Mouse (Mus musculus): ENCODE measurements at regions not wholly inside any gene's neighbourhood (a gene's known extent, or its start where the extent isn't known, plus 50 kb on each side); places are given as distances from the start of the nearest gene placed in this dataset.
A peak's percentile ranks its signal among the peaks of the same experiment; 100 is the strongest.

GRCm38 (mm10) chr8:103019121-103019520 is 233.7 kb upstream of the Cdh11 start:
- peak; percentile 55; the same call in 1 of the 2 replicates for ATAC-seq (ENCODE audit: borderline replicate concordance, extremely low read depth, low FRiP score, low TSS enrichment)
- no peak overlapping the region for H3K9ac ChIP-seq
- no peak overlapping the region for H3K4me3 ChIP-seq
- H3K4me1 ChIP-seq: peaks cover 9% of the 10 kb centered on the region; the same call in 1 of the 2 replicates
- 33% methylated on average over 4 of the region's 4 CpGs for WGBS
- H3K27me3 ChIP-seq: no peaks in the 10 kb centered on the region
- no peaks in the 10 kb centered on the region for H3K36me3 ChIP-seq
- H3K4me2 ChIP-seq: no peak overlapping the region
- H3K9me3 ChIP-seq: no peaks in the 10 kb centered on the region
- peak overlapping the region; percentile 35; the same call in 1 of the 2 replicates for H3K27ac ChIP-seq

DNA sequence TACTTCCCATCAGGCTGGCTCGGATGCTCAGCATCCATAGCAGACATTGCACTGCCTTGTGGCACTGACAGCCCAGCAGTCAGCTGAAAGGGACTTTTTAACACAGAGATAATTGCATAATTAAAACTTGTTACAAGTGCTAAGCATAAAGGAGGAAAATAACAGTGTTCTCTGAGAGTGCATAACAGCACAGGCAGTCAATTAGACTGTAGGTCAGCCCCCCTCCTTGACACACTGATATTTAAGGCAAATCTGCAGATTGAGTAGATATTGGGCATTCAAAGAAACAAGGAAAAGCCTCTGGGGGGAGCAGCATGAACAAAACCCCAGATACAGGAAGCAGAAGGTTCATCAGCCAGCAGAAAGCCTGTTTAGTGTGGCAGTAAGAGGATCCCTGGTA is 237.8 kb upstream of the Cdh11 start:
- WGBS: 63% methylated on average over 1 of the region's 1 CpGs
- no peaks in the 10 kb centered on the region for H3K36me3 ChIP-seq
- no peak for ATAC-seq (ENCODE audit: borderline replicate concordance, extremely low read depth, low FRiP score, low TSS enrichment)
- no peak overlapping the region for H3K27ac ChIP-seq
- no peak overlapping the region for H3K4me3 ChIP-seq
- H3K4me2 ChIP-seq: no peak overlapping the region
- H3K4me1 ChIP-seq: peaks cover 9% of the 10 kb centered on the region; the same call in 1 of the 2 replicates
- H3K9me3 ChIP-seq: no peaks in the 10 kb centered on the region
- H3K9ac ChIP-seq: no peak overlapping the region
- no peaks in the 10 kb centered on the region for H3K27me3 ChIP-seq

DNA sequence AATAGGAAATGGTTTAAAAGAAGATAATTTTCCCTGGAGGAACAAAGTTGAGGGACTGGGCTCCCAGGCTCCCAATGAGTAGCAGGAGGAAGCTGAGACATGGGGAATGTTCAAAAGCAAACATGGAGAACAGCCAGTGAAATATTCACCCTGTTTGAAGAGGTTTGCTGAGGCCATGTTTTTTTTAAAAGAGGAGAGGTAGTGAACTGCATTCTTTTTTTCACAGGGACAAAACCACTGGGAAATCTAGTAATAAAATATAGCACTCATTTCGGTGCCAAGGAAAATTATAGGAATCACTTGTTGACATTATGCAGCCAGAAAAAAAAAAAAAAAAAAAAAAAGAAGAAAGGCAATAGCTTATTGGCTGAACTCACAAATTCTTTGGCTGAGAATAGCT is 246.3 kb upstream of the Cdh11 start:
- ATAC-seq (ENCODE audit: borderline replicate concordance, extremely low read depth, low FRiP score, low TSS enrichment): no peak
- H3K9ac ChIP-seq: no peak overlapping the region
- WGBS: 11% methylated on average over 1 of the region's 1 CpGs

DNA sequence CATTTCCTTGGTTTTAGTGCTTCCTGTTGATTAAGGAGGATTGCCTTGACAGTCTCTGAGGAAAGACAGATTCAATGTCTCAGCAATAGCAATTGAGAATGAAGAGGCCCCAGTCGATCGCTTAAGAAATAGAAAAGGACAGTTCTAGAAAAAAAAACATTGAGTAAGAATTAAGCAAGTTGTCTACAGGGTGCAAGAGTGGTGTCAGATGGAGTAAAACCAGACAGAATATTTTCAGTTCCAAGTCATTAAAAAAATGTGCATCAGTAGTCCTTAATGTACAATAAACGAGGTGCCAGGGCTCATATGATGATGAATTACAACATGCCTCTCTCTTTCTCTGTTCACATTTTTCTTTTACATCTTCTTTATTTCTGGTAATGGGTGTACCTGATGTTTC is 248.5 kb upstream of the Cdh11 start:
- Histone ChIP-seq H3K27me3 (no peaks in the 10 kb centered on the region), H3K4me3 (no peak overlapping the region), H3K36me3 (no peaks in the 10 kb centered on the region), H3K9ac (no peak overlapping the region), H3K27ac (no peak overlapping the region), H3K9me3 (no peaks in the 10 kb centered on the region), H3K4me2 (no peak overlapping the region), H3K4me1 (0 out of 2 replicates have a peak, but pooled peaks cover 4% of the 10 kb centered on the region)
- no peak for ATAC-seq (ENCODE audit: borderline replicate concordance, extremely low read depth, low FRiP score, low TSS enrichment)
- 33% methylated on average over 3 of the region's 3 CpGs for WGBS

More for the DNA sequence above, 246.3 kb upstream of the Cdh11 start:
- no peaks in the 10 kb centered on the region for H3K36me3 ChIP-seq
- no peaks in the 10 kb centered on the region for H3K27me3 ChIP-seq
- no peaks in the 10 kb centered on the region for H3K9me3 ChIP-seq
- H3K4me1 ChIP-seq: 0 out of 2 replicates have a peak, but pooled peaks cover 4% of the 10 kb centered on the region
- H3K4me3 ChIP-seq: no peak overlapping the region
- no peak overlapping the region for H3K4me2 ChIP-seq
- H3K27ac ChIP-seq: 0 out of 2 replicates have a peak overlapping the region, but pooled peaks have one; percentile 33

DNA sequence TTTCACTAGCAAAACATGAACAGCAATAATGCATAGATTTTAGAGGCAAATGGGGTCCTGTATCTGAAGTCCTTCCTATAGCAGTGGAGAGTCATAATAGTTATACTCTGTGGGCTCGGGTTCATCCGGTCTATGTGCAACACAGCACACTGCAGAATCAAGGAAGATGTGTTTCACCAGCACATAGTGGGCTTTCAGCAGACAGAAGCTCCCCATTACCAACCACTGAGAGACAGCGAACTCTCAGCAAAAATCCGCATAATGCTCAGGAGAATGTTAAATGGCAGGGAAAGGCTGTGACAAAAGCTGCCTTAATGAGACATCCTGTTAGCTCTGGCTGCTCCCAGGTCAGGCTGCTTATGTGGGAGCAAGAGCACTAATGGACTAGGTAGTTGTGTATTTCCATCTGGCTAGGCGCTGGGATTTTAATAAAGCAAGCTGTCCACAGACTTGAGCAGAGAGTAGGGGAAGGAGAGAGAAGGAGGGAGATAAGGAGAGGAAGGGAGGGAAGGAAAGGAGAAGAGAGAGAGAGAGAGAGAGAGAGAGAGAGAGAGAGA is 286.7 kb upstream of the Cdh11 start:
- WGBS: 77% methylated on average over 5 of the region's 5 CpGs
- H3K27ac ChIP-seq: no peak overlapping the region
- H3K9ac ChIP-seq: no peak overlapping the region
- no peak overlapping the region for H3K4me2 ChIP-seq
- no peak overlapping the region for H3K4me3 ChIP-seq
- H3K4me1 ChIP-seq: no peaks in the 10 kb centered on the region
- ATAC-seq (ENCODE audit: borderline replicate concordance, extremely low read depth, low FRiP score, low TSS enrichment): no peak
- H3K27me3 ChIP-seq: no peaks in the 10 kb centered on the region
- H3K9me3 ChIP-seq: no peaks in the 10 kb centered on the region
- no peaks in the 10 kb centered on the region for H3K36me3 ChIP-seq

DNA sequence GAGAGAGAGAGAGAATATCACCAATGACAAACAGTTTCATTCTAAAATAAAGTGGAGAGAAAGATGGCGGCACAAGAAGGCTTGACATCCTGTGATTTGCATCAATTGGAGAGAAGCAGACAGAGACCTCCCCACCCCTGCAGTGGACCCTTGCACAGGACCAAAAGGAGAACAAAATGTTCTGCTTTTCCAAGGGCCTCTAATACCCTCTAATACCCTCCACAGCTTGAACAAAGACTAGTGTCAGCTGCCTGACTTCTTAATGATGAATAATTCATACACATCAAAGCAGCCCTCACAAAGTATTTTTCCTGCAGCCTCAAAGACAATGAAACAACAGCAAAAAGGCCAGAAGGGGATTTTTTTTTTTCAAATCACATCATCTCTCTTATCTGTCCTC is 287.2 kb upstream of the Cdh11 start:
- no peak overlapping the region for H3K9ac ChIP-seq
- H3K9me3 ChIP-seq: no peaks in the 10 kb centered on the region
- 77% methylated on average over 1 of the region's 1 CpGs for WGBS
- H3K27me3 ChIP-seq: no peaks in the 10 kb centered on the region
- no peak for ATAC-seq (ENCODE audit: borderline replicate concordance, extremely low read depth, low FRiP score, low TSS enrichment)
- H3K4me1 ChIP-seq: no peaks in the 10 kb centered on the region
- H3K4me3 ChIP-seq: no peak overlapping the region
- no peak overlapping the region for H3K4me2 ChIP-seq
- H3K36me3 ChIP-seq: no peaks in the 10 kb centered on the region
- no peak overlapping the region for H3K27ac ChIP-seq

GRCm38 (mm10) chr8:103078559-103078958 is 293.1 kb upstream of the Cdh11 start:
- no peak overlapping the region for H3K4me3 ChIP-seq
- H3K36me3 ChIP-seq: no peaks in the 10 kb centered on the region
- H3K27ac ChIP-seq: no peak overlapping the region
- H3K9ac ChIP-seq: no peak overlapping the region
- WGBS: 11% methylated on average over 3 of the region's 3 CpGs
- no peak overlapping the region for H3K4me2 ChIP-seq
- ATAC-seq (ENCODE audit: borderline replicate concordance, extremely low read depth, low FRiP score, low TSS enrichment): no peak
- H3K27me3 ChIP-seq: no peaks in the 10 kb centered on the region
- H3K9me3 ChIP-seq: no peaks in the 10 kb centered on the region
- no peaks in the 10 kb centered on the region for H3K4me1 ChIP-seq

- H3K4me1 ChIP-seq: no peaks in the 10 kb centered on the region
- H3K27ac ChIP-seq: no peak overlapping the region
- H3K27me3 ChIP-seq: no peaks in the 10 kb centered on the region
- no peak overlapping the region for H3K9ac ChIP-seq
- H3K4me2 ChIP-seq: no peak overlapping the region
- WGBS: 77% methylated on average over 4 of the region's 4 CpGs
- ATAC-seq (ENCODE audit: borderline replicate concordance, extremely low read depth, low FRiP score, low TSS enrichment): no peak
- no peaks in the 10 kb centered on the region for H3K36me3 ChIP-seq
- no peak overlapping the region for H3K4me3 ChIP-seq
- H3K9me3 ChIP-seq: no peaks in the 10 kb centered on the region
Observed at GRCm38 (mm10) chr8:103086956-103087482, 301.6 kb upstream of the Cdh11 start.

DNA sequence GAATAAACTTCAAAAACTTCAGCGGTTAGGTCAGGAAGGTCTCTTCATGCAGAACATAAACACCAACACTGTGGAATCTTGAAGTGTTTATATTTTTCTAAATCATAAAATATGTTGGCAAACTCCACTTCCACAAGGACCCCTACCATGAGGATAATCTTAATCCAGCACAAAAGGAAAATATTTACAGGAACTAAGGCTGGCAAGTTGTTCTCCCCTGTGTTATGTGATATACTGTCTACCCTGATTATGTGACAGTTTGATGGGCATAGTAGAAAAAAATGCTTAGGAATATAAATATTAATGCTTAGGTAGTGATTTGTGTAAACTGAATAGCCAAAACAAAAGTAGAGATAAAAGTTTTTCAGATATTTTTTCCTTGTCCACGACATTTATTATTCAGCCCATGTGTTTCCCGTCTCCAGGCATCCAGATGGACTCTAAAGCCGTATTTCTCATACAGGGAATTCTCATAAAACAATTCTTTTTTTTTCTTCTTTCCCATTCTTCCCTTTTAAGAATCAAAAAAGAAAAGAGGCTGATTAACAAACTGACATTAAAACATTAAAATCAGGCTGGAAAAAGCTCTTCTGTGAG is 311.2 kb upstream of the Cdh11 start:
- ATAC-seq (ENCODE audit: borderline replicate concordance, extremely low read depth, low FRiP score, low TSS enrichment): peak; percentile 90; the same call in 1 of the 2 replicates
- Histone ChIP-seq H3K9me3 (no peaks in the 10 kb centered on the region), H3K9ac (no peak overlapping the region), H3K27ac (no peak overlapping the region), H3K36me3 (no peaks in the 10 kb centered on the region), H3K27me3 (no peaks in the 10 kb centered on the region), H3K4me1 (no peaks in the 10 kb centered on the region), H3K4me3 (no peak overlapping the region), H3K4me2 (no peak overlapping the region)
- WGBS: 38% methylated on average over 4 of the region's 4 CpGs

GRCm38 (mm10) chr8:103125581-103125980 is 340.1 kb upstream of the Cdh11 start:
- Histone ChIP-seq H3K9ac (no peak overlapping the region), H3K27ac (no peak overlapping the region), H3K9me3 (no peaks in the 10 kb centered on the region), H3K36me3 (no peaks in the 10 kb centered on the region), H3K4me2 (no peak overlapping the region), H3K4me3 (no peak overlapping the region), H3K4me1 (no peaks in the 10 kb centered on the region), H3K27me3 (no peaks in the 10 kb centered on the region)
- 73% methylated on average over 7 of the region's 7 CpGs for WGBS
- ATAC-seq (ENCODE audit: borderline replicate concordance, extremely low read depth, low FRiP score, low TSS enrichment): no peak

DNA sequence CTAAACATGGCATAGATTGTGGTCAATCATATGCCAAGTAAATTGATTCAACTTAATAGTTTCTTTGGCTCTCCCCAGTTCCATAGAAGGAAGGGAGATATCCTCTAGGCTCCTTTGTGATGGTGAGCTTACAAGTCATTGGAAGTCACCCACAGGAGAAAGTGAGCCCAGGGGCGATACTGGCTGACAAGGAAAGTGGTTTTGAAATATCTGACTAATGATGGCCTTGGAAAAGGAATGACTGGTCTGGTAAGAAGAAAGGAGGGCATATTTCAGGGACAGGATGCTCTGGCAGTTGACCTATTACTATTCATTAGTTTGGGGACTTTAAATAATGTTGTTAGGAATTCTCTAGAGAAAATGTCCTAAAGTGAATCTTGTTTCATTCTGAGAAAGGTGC is 352.7 kb upstream of the Cdh11 start:
- no peak for ATAC-seq (ENCODE audit: borderline replicate concordance, extremely low read depth, low FRiP score, low TSS enrichment)
- WGBS: 74% methylated on average over 1 of the region's 1 CpGs
- no peaks in the 10 kb centered on the region for H3K36me3 ChIP-seq
- H3K4me1 ChIP-seq: no peaks in the 10 kb centered on the region
- no peaks in the 10 kb centered on the region for H3K9me3 ChIP-seq
- H3K27me3 ChIP-seq: no peaks in the 10 kb centered on the region
- H3K9ac ChIP-seq: no peak overlapping the region
- no peak overlapping the region for H3K4me3 ChIP-seq
- H3K4me2 ChIP-seq: no peak overlapping the region
- no peak overlapping the region for H3K27ac ChIP-seq

GRCm38 (mm10) chr8:103144835-103145234 is 359.4 kb upstream of the Cdh11 start:
- 48% methylated on average over 1 of the region's 1 CpGs for WGBS
- Histone ChIP-seq H3K9ac (no peak overlapping the region), H3K27ac (peak overlapping the region; percentile 18; the same call in 1 of the 2 replicates), H3K4me2 (no peak overlapping the region), H3K9me3 (no peaks in the 10 kb centered on the region), H3K4me1 (no peaks in the 10 kb centered on the region), H3K36me3 (no peaks in the 10 kb centered on the region), H3K27me3 (no peaks in the 10 kb centered on the region), H3K4me3 (no peak overlapping the region)
- peak; percentile 72; the same call in 1 of the 2 replicates for ATAC-seq (ENCODE audit: borderline replicate concordance, extremely low read depth, low FRiP score, low TSS enrichment)

All from lung, embryonic 15.5 days (tissue).